ENCODE assay signal across 8 mouse cellular contexts in genomic region chr10:79856704-79857451, GRCm38 (mm10). TPM values are rescaled to one million over a fixed set of nuclear protein-coding genes. Genes with fewer than 3 reads are reported as not detected.
A peak's percentile ranks its signal among the peaks of the same experiment; 100 is the strongest.
DNase-seq lines count a peak whose midpoint lies in the region; ATAC-seq and TF ChIP-seq lines count a peak whose summit lies in the region.

No protein-coding gene starts in this region.

- no peaks in the 10 kb centered on the region for H3K27me3 ChIP-seq in embryonic facial prominence, embryonic 12.5 days
- H3K27me3 ChIP-seq in intestine, embryonic 14.5 days (replicated peaks; ENCODE audit: control insufficient read depth, insufficient read depth, low read length) = no peaks in the 10 kb centered on the region
- H3K27me3 ChIP-seq in neural tube, embryonic 12.5 days (replicated peaks) = no peaks in the 10 kb centered on the region

- intact Hi-C loops in left cerebral cortex, adult 2 months (cut with DNase I) = no loop called here

- peak overlapping the region; percentile 54; the same call in 1 of the 2 replicates for H3K27ac ChIP-seq in left cerebral cortex, adult 2 months
- peak overlapping the region; percentile 68 for H3K27ac ChIP-seq in embryonic facial prominence, embryonic 12.5 days
- peak overlapping the region; percentile 43; the same call in 1 of the 2 replicates for H3K27ac ChIP-seq in intestine, embryonic 14.5 days (ENCODE audit: low read depth)
- H3K27ac ChIP-seq in neural tube, embryonic 12.5 days = peak overlapping the region; percentile 26; the same call in 1 of the 2 replicates

- no peak for TF ChIP-seq CTCF in left cerebral cortex, adult 2 months (IDR thresholded peaks at IDR 0.05)

- H3K9ac ChIP-seq in embryonic facial prominence, embryonic 12.5 days = peak overlapping the region; percentile 100
- H3K9ac ChIP-seq in intestine, embryonic 14.5 days (ENCODE audit: low read length) = peak overlapping the region; percentile 100
- H3K9ac ChIP-seq in neural tube, embryonic 12.5 days = peak overlapping the region; percentile 97

- peaks cover 52% of the 10 kb centered on the region for H3K36me3 ChIP-seq in embryonic facial prominence, embryonic 12.5 days
- H3K36me3 ChIP-seq in intestine, embryonic 14.5 days (ENCODE audit: control insufficient read depth, insufficient read depth, low read length) = peaks cover 49% of the 10 kb centered on the region
- peaks cover 54% of the 10 kb centered on the region for H3K36me3 ChIP-seq in neural tube, embryonic 12.5 days

- no peak for ATAC-seq in embryonic facial prominence, embryonic 12.5 days (ENCODE audit: insufficient number of reproducible peaks, insufficient read depth, low FRiP score, low TSS enrichment)
- no peak for ATAC-seq in intestine, embryonic 14.5 days (replicated peaks; ENCODE audit: low FRiP score, low TSS enrichment, low read depth)
- ATAC-seq in neural tube, embryonic 12.5 days (ENCODE audit: low FRiP score, low read depth) = no peak

- peaks cover 45% of the 10 kb centered on the region for H3K4me1 ChIP-seq in embryonic facial prominence, embryonic 12.5 days
- peaks cover 39% of the 10 kb centered on the region for H3K4me1 ChIP-seq in intestine, embryonic 14.5 days (replicated peaks; ENCODE audit: control insufficient read depth, insufficient read depth, low read length)
- H3K4me1 ChIP-seq in neural tube, embryonic 12.5 days = peaks cover 54% of the 10 kb centered on the region

- DNase-seq in left cerebral cortex, adult 2 months (ENCODE audit: extremely low spot score in 1 of 2, low spot score in 2 of 2) = no peak
- DNase-seq in left cerebral cortex, adult 8-10 months (ENCODE audit: low spot score in 2 of 2) = no peak
- DNase-seq in intestine, embryonic 14.5 days (ENCODE audit: low spot score) = no peak
- DNase-seq in urinary bladder, postnatal 10 days (ENCODE audit: low spot score) = no peak
- DNase-seq in urinary bladder, adult 2 months (ENCODE audit: low spot score) = no peak
- no peak for DNase-seq in thymus, postnatal 10 days (ENCODE audit: low spot score in 2 of 2)

- peak overlapping the region; percentile 99 for H3K4me2 ChIP-seq in embryonic facial prominence, embryonic 12.5 days (replicated peaks)
- peak overlapping the region; percentile 96 for H3K4me2 ChIP-seq in intestine, embryonic 14.5 days (ENCODE audit: low read length)
- peak overlapping the region; percentile 100 for H3K4me2 ChIP-seq in neural tube, embryonic 12.5 days (replicated peaks)

- H3K4me3 ChIP-seq in left cerebral cortex, adult 2 months = peak overlapping the region; percentile 95
- peak overlapping the region; percentile 99 for H3K4me3 ChIP-seq in embryonic facial prominence, embryonic 12.5 days
- H3K4me3 ChIP-seq in intestine, embryonic 14.5 days (ENCODE audit: low read depth, low read length) = peak overlapping the region; percentile 98
- H3K4me3 ChIP-seq in neural tube, embryonic 12.5 days = peak overlapping the region; percentile 96

- H3K9me3 ChIP-seq in embryonic facial prominence, embryonic 12.5 days = no peaks in the 10 kb centered on the region
- H3K9me3 ChIP-seq in intestine, embryonic 14.5 days (ENCODE audit: control insufficient read depth, low read length) = no peaks in the 10 kb centered on the region
- no peaks in the 10 kb centered on the region for H3K9me3 ChIP-seq in neural tube, embryonic 12.5 days

- WGBS in embryonic facial prominence, embryonic 12.5 days = 55% methylated on average over 7 of the region's 7 CpGs
- 31% methylated on average over 7 of the region's 7 CpGs for WGBS in intestine, embryonic 14.5 days
- WGBS in neural tube, embryonic 12.5 days = 62% methylated on average over 7 of the region's 7 CpGs

RNA-seq across cellular contexts. Expression of gene Ptbp1, which starts 2.7 kb away (rescaled TPM):
- 10 to 100 TPM; 55.5 to 61.7 TPM for total RNA-seq in left cerebral cortex, adult 2 months (2021)
- 10 to 100 TPM; 59.3 to 67.3 (median 63.6) TPM for total RNA-seq in left cerebral cortex, adult 8-10 months (2022)
- 352 and 363 TPM in 2 replicates for polyA plus RNA-seq in embryonic facial prominence, embryonic 12.5 days (2016; fragmentation: Nextera tagmentation; extraction: Ambion mirVana)
- polyA plus RNA-seq in intestine, embryonic 14.5 days (2014; fragmentation: Nextera tagmentation; extraction: Ambion mirVana) = 286 and 291 TPM in 2 replicates
- polyA plus RNA-seq in neural tube, embryonic 12.5 days (2016; fragmentation: Nextera tagmentation; extraction: Ambion mirVana) = 180 and 189 TPM in 2 replicates
- 140 and 166 TPM in 2 replicates for polyA plus RNA-seq in urinary bladder, adult 2 months (2012; rRNA removed)

RNA-seq across cellular contexts. Expression of gene Prtn3, which starts 17.4 kb away (rescaled TPM):
- total RNA-seq in left cerebral cortex, adult 2 months (2021) = 1 to 10 TPM; 1.7 to 2.6 TPM
- total RNA-seq in left cerebral cortex, adult 8-10 months (2022) = 1 to 10 TPM; 2.4 to 3.2 (median 2.7) TPM
- polyA plus RNA-seq in embryonic facial prominence, embryonic 12.5 days (2016; fragmentation: Nextera tagmentation; extraction: Ambion mirVana) = 10.1 and 11.3 TPM in 2 replicates
- 5.2 and 5.9 TPM in 2 replicates for polyA plus RNA-seq in intestine, embryonic 14.5 days (2014; fragmentation: Nextera tagmentation; extraction: Ambion mirVana)
- 12.6 and 15.5 TPM in 2 replicates for polyA plus RNA-seq in neural tube, embryonic 12.5 days (2016; fragmentation: Nextera tagmentation; extraction: Ambion mirVana)
- 0.62 and 1.0 TPM in 2 replicates for polyA plus RNA-seq in urinary bladder, adult 2 months (2012; rRNA removed)

RNA-seq across cellular contexts. Expression of gene Plppr3, which starts 17.6 kb away (rescaled TPM):
- total RNA-seq in left cerebral cortex, adult 2 months (2021) = 10 to 100 TPM; 51.8 to 63.0 TPM
- 10 to 100 TPM; 49.7 to 56.0 (median 52.7) TPM for total RNA-seq in left cerebral cortex, adult 8-10 months (2022)
- 169 and 181 TPM in 2 replicates for polyA plus RNA-seq in embryonic facial prominence, embryonic 12.5 days (2016; fragmentation: Nextera tagmentation; extraction: Ambion mirVana)
- polyA plus RNA-seq in intestine, embryonic 14.5 days (2014; fragmentation: Nextera tagmentation; extraction: Ambion mirVana) = 38.8 and 46.4 TPM in 2 replicates
- 296 and 301 TPM in 2 replicates for polyA plus RNA-seq in neural tube, embryonic 12.5 days (2016; fragmentation: Nextera tagmentation; extraction: Ambion mirVana)
- 1.8 TPM in 2 replicates for polyA plus RNA-seq in urinary bladder, adult 2 months (2012; rRNA removed)

RNA-seq across cellular contexts. Expression of gene Elane, which starts 29.2 kb away (rescaled TPM):
- total RNA-seq in left cerebral cortex, adult 2 months (2021) = not detected
- not detected for total RNA-seq in left cerebral cortex, adult 8-10 months (2022)
- polyA plus RNA-seq in embryonic facial prominence, embryonic 12.5 days (2016; fragmentation: Nextera tagmentation; extraction: Ambion mirVana) = 0.33 and 0.55 TPM in 2 replicates
- polyA plus RNA-seq in intestine, embryonic 14.5 days (2014; fragmentation: Nextera tagmentation; extraction: Ambion mirVana) = 0.55 TPM in 1 of 2 replicates, not detected in the other
- polyA plus RNA-seq in neural tube, embryonic 12.5 days (2016; fragmentation: Nextera tagmentation; extraction: Ambion mirVana) = 0.34 and 0.53 TPM in 2 replicates
- 0.19 TPM in 1 of 2 replicates, not detected in the other for polyA plus RNA-seq in urinary bladder, adult 2 months (2012; rRNA removed)

RNA-seq across cellular contexts. Expression of gene Cfd, which starts 33.8 kb away (rescaled TPM):
- total RNA-seq in left cerebral cortex, adult 2 months (2021) = not detected
- total RNA-seq in left cerebral cortex, adult 8-10 months (2022) = not detected
- not detected in 2 replicates for polyA plus RNA-seq in embryonic facial prominence, embryonic 12.5 days (2016; fragmentation: Nextera tagmentation; extraction: Ambion mirVana)
- polyA plus RNA-seq in intestine, embryonic 14.5 days (2014; fragmentation: Nextera tagmentation; extraction: Ambion mirVana) = not detected in 2 replicates
- not detected in 2 replicates for polyA plus RNA-seq in neural tube, embryonic 12.5 days (2016; fragmentation: Nextera tagmentation; extraction: Ambion mirVana)
- polyA plus RNA-seq in urinary bladder, adult 2 months (2012; rRNA removed) = 564 and 1,194 TPM in 2 replicates

Comparison
In these comparisons a context has a peak if more than half of its experiments do, and no peak if none do; other contexts are left out.
1. RNA of gene Plppr3, which starts 17.6 kb away (polyA plus RNA-seq): 296 to 301 TPM in neural tube, embryonic 12.5 days, 169 to 181 TPM in embryonic facial prominence, embryonic 12.5 days and 38.8 to 46.4 TPM in intestine, embryonic 14.5 days; 1.8 TPM in urinary bladder, adult 2 months; every median in the first group is over 10 times any median in the second.
2. Peak in every context shown above with its lines, with median percentiles within 50 percentile points of each other: H3K27ac ChIP-seq, H3K4me3 ChIP-seq, H3K4me2 ChIP-seq and H3K9ac ChIP-seq.